Mouse (Mus musculus) c-Kit-positive CD71-positive TER-119-negative erythroid progenitor cells, embryonic 14.5 days (primary cell): Measurements from ENCODE around the gene Zer1.

Experiments
- DNase-seq: peaks from one replicate; pipeline ENCODE4 v3.0.0-alpha.2; 2013; ENCODE audit warnings: low read depth

The Zer1 gene

DNA sequence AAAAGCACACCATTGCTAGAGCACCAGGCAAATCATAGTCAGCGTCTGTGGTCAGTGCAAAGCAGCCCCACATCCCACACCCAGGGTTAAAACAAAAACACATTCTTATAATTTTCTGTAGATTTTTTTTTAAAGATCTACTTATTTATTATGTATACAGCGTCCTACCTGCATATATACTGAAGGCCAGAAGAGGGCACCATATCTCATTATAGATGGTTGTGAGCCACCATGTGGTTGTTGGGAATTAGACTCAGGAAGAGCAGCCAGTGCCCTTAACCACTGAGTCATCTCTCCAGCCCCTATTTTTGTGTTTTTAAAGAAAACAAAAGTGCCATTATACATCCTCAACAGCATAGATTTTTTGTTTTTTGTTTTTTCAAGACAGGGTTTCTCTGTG lies 4.4 kb upstream of the Zer1 start:
- DNase-seq = no peak

DNA sequence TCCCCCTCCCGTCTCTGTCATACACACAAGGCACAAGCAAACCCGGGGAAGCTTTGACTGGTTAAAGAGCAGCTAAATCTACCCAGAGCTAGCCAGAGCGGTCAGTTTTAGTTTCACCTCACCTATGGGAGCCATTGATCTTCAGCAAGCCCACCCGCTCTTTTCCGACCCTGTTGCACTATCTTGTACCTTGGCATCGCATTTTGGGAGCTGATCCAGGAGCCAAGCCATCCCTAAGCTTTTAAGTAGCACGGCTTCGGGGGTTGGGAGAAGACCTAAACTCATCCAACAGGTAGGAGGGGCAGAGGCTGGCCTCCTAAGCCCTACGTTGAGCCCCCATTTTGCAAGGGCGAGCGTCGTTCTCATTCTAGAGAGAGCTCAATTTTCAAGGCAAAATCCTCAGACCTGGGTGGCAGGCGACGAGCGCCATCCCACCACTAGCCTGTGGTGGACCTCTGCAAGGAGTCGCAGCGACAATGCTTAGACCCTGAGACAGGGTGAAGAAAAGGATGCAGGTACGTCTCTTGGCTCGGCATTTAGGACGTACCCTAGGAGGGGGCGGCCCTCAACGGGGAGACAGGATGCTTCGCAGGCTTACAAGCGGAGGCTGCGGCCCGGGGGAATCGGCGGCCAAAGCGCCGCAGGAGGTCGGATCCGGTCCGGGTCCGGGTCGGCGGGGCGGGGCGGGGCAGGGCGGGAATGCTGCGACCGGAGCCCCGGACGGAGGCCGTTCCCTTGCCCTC lies 485 bp downstream of the Zer1 start:
- DNase-seq = no peak

GRCm38 (mm10) chr2:30122766-30123165 lies 1.6 kb downstream of the Zer1 start:
- no peak for DNase-seq

- no peak for DNase-seq
Observed at GRCm38 (mm10) chr2:30120269-30120668, 4.1 kb downstream of the Zer1 start.

DNA sequence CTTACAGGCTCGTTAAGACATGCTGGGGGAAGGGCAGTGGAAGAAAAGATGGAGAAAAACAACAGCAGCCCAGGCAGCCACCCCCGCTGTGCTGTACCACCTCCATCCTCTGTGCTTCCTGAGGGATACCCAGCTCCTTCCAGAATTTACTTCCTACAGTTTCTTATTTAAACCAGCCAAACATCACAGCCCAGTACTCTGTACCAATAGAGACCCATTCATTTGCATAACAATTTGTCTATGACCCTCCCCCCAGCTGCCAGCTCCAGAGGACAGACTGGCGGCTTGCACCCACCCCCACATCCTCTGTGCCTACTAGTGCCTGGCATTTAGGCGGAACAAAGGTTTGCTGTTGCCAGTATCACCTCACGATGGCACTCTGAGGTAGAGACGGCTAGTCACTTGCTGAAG lies 4.7 kb downstream of the Zer1 start:
- DNase-seq = no peak

DNA sequence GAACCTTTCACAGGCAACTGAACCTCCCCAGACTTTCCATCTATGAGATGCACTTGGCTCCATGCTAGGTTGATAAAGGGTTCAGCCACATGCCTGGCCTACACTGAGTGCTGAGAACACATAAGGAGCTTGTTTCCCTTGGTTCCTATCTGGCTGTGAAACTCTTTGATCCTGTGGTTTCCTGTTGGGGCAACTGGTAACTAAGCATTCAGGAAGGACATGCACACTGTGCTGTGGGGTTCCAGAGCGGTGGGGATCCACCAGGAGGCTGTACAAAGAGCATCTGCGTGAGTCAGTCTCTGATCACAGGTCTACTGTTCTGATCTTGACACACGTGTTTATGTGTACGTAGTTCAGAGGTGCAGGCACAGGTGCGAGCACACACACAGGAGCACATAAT lies 11.8 kb downstream of the Zer1 start:
- no peak for DNase-seq

- peak; percentile 50 for DNase-seq
Observed at GRCm38 (mm10) chr2:30111500-30111899, 12.9 kb downstream of the Zer1 start.

GRCm38 (mm10) chr2:30108260-30108659 lies 16.1 kb downstream of the Zer1 start:
- DNase-seq = no peak

DNA sequence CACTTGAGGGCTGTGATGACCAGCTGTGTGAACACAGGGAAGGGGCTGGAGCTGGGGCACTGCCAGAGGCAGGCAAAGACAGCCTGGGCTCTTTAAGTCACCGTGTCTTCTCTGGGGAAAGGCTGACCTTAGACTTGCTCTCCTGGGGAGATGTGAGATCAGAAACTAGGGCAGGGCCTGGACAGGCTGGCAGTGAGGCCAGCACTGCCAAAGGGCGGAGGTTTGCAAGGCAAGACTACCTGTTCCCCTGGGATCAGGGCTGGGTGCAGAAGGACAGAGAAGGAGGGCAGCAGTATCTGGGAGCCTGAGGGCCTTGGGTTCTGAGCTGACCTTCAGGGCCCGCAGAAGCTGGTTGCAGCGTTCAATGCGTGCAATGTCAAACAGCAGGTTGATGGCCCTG lies 16.7 kb downstream of the Zer1 start:
- no peak for DNase-seq

DNA sequence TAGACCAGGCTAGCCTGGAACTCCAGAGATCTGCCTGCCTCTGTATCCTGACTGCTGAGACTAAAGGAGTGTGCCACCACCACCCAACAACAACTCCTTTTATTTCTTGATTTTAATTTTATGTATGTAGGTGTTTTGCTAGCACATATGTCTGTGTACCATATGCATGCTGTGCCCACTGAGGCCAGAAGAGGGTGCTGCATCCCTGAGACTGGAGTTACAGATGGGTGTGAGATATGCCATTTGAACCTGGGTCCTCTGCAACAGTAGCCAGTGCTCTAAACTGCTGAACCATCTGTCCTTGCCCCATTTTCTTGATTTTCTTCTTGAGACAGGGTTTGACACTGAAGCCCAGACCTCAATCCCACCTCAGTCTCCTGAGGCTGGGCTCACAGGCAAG lies 18.0 kb downstream of the Zer1 start:
- peak; percentile 65 for DNase-seq

- DNase-seq = no peak
Observed at GRCm38 (mm10) chr2:30100214-30100613, 24.2 kb downstream of the Zer1 start.

DNA sequence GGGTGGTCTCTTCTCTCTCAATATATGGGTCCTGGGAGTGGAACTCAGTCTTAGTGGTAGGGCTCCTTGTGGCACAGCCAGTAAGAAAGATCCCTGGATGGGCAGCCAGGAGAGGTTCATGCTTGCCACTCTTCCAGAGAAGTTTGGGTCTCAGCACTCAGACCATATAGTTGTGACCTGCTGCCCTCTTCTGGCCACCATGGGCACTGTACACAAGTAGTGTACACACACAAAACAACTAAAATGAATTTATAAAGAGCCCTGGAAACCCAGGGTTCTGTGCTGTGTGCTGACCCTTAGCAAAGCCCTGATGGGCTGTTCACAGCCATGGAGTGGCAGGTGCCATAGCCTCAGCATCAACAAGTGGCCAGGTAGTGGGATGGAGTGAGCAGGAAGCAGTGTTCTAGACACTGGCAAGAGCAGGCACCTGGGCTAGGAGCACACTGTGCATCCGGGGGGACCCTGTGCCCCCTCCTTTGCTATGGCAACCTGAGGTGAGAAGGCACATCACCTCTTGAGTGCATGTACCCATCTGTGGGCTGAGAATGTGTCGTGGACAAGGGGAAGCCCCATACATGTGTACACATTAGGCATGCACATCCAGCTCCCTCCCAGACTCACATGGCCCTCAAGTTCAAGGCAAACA lies 28.4 kb downstream of the Zer1 start:
- peak; percentile 50 for DNase-seq

GRCm38 (mm10) chr2:30094208-30094588 lies 30.2 kb downstream of the Zer1 start:
- DNase-seq = no peak

DNA sequence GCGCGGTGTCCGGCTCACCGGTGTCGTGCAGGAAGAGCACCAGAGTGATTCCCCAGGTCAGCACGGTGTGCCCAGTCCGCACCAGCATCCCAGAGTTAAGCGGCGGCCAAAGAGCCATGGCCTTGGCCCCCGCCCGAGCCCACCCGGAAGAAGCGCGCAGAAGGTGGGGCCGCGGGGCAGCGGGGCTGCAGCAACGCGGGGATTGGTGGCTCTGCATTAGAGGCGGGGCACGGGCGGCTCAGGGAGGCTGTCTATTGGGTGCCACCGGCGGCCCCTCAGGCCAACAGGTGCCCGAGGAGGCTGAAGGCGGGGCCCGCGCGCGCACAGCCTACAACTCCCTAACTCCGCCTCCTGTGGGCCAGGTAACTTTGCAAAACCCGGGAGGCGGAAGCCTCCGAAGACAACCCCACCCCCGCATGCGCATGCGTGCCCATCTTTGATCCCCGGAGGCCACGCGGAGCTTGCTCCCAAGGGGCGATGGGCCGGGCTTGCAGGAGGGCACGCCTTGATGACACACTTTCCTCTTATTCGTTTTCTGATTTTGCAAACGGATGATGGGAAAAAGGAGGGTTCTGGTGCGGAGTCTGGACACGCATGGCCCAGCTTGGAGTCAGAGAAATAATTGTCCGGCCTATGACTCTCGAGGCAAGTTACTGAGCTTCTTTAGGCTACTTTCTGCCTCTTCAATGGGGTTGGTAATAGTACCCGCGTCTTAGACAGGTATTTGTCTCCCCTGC lies 30.7 kb downstream of the Zer1 start, which contains the start of gene Zdhhc12:
Zdhhc12 (minus strand) TSS at position 178 of the 737 bp plus-strand sequence.
- peak; percentile 99 for DNase-seq

DNA sequence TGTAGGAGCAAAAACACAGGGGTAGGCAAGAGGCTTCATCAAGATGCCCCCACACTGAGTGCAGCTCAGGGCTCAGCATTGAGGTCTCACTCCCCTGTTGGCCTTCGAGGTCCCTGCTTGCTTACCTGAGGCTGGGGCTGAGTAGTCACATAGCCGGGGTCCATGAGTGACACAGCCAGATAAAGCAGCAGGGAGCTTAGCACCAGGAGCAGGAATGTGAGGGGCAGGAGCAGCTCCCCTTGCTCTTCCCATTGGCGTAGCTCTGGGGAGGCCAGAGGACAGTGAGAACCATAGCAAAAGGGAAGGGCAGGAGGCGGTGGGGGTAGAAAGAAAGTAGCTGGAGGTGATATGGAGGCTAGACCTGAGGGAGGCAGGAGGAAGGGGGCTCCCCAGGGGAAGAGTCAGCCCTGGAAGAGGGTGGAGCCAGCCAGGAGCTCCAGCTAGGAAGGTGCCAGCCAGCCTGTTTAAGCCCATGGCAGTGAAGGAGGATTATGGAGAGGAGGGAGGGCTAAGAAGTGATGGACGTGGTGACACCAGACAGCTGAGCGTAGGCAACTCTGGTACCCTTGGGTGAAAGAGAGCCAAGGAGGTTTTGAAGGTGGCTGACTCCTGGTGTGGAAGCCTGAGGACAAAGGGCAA lies 32.0 kb downstream of the Zer1 start:
- DNase-seq = no peak

- no peak for DNase-seq
Observed at GRCm38 (mm10) chr2:30091521-30091920, 32.9 kb downstream of the Zer1 start.

DNA sequence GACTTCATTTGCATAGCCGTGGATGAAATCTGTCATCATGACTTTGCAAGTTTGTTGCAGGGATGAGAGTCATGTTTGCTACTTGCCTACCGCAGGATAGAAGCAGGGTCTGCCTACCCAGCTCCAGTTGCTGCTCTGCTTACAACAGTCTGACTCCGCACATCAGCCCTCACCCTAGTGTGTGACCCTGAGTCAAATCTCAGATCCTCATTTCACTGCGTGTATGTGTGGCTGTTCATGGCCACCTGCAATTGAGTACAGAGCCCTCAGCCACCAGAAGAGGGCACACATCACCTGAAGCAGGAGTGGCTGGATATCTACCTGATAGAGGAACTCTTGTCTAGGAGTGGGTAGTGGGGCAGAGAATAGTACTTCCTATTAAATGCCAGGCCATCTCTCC lies 37.1 kb downstream of the Zer1 start:
- no peak for DNase-seq

DNA sequence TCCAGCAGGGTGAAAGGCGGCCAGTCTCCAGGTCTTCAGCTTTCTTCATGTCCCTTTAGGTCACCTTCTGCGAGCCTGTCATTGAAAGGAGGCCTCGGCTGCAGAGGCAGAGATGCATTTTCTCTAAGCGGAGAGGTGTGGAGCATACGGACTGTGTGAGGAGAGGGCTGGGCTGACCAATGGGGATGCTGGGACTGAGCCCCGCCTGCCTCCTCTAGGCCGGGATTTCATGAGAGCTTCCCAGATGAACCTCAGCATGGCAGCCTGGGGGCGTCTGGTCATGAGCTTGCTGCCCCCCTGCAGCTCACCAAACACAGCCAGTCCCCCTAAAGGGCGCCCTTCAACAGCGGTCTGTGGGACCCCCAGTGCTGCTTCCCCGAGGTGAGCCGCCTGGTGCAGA lies 39.8 kb downstream of the Zer1 start:
- DNase-seq = no peak

- no peak for DNase-seq
Observed at GRCm38 (mm10) chr2:30084113-30084512, 40.3 kb downstream of the Zer1 start.

- no peak for DNase-seq
Observed at GRCm38 (mm10) chr2:30080181-30080800, 44.1 kb downstream of the Zer1 start.

GRCm38 (mm10) chr2:30078760-30079159 lies 45.6 kb downstream of the Zer1 start:
- DNase-seq = no peak

DNA sequence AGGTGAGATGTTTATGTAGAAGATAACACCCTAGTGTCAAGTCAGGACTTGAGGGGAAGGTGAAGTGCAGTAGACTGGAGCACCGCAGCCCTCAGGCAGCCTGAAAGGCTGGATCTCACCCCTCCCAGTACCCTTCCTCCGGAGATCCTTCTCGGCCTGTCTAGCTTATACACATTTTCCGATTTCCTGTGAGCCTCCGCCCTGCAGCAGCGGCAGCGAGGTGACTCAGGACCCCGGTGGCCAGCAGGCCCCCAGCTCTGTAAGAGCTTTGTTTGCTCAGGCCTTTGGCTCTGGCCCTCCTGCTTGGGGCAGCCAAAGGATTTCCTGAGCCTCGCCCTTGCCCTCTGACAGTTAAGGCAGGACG lies 46.1 kb downstream of the Zer1 start:
- DNase-seq = no peak
